Mouse (Mus musculus): ENCODE data around the gene Jmjd6. TPM values are rescaled to one million over a fixed set of nuclear protein-coding genes. Genes with fewer than 3 reads are reported as not detected.

The Jmjd6 gene
- polyA plus RNA-seq, 1 experiment from 2014 or later = 37.0 TPM

DNA sequence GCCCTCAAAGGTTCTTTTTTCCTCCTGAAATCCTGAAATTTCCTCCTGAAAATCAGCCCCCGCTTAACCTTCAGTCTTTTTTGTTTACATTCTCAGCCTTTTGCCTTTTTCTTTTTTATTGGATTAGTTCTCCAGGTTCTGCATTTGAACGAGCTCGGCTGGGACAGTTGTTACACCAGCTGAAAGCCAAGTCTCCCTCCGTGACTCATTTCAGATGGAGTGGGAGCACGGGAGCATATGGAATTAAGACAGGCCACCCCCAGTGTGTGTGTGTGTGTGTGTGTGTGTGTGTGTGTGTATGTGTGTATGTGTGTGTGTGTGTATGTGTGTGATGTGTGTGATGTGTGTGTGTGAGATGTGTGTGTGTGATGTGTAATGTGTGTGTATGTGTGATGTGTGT lies 38.2 kb upstream of the Jmjd6 start:
- no peak for ATAC-seq
- TF ChIP-seq CTCF (IDR thresholded peaks at IDR 0.05) = no peak
- no peak for TF ChIP-seq EP300 (IDR thresholded peaks at IDR 0.05)
- Histone ChIP-seq H3K27ac (ENCODE audit: low read length) (no peak overlapping the region), H3K36me3 (ENCODE audit: insufficient read depth, low read length) (no peaks in the 10 kb centered on the region), H3K9ac (replicated peaks; ENCODE audit: low read depth) (no peak overlapping the region), H3K4me2 (replicated peaks; ENCODE audit: low read depth, low read length) (no peak overlapping the region), H3K9me3 (ENCODE audit: low read length) (no peaks in the 10 kb centered on the region), H3K4me3 (ENCODE audit: low read depth, low read length) (no peak overlapping the region), H3K27me3 (replicated peaks; ENCODE audit: insufficient read depth, low read length) (0 out of 2 replicates have a peak, but pooled peaks cover 2% of the 10 kb centered on the region), H3K4me1 (ENCODE audit: insufficient read depth, low read depth, low read length) (no peaks in the 10 kb centered on the region)
- WGBS = 42% methylated on average over 5 of the region's 5 CpGs
- no peak for DNase-seq (ENCODE audit: low spot score)

DNA sequence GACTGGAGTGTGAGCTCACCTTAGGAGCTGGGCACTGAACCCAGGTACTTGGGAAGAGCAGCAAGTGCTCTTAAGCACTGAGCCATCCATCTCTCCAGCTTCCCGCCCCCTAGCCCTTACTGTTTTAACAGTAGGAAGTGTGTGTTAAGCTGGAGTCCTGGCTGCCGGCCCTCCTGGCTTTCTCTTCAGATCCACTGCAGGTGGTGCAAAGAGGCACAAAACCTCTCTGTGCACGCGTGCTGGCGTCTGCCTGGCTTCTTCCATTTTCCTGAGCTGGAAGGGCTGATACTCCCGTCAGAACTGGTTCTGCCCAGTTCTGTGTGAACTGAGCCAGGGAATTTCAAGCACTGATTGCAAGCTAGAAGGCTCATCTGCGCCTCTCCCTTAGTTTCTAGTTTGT lies 37.6 kb upstream of the Jmjd6 start:
- ATAC-seq (0 out of 2 replicates have a peak, but pooled peaks have one; percentile 40), DNase-seq (ENCODE audit: low spot score) (peak; percentile 11)
- H3K4me3 ChIP-seq (ENCODE audit: low read depth, low read length) = no peak overlapping the region
- WGBS = 38% methylated on average over 7 of the region's 7 CpGs
- H3K9ac ChIP-seq (replicated peaks; ENCODE audit: low read depth) = no peak overlapping the region
- H3K36me3 ChIP-seq (ENCODE audit: insufficient read depth, low read length) = no peaks in the 10 kb centered on the region
- 0 out of 2 replicates have a peak, but pooled peaks cover under 1% of the 10 kb centered on the region for H3K27me3 ChIP-seq (replicated peaks; ENCODE audit: insufficient read depth, low read length)
- no peaks in the 10 kb centered on the region for H3K4me1 ChIP-seq (ENCODE audit: insufficient read depth, low read depth, low read length)
- H3K27ac ChIP-seq (ENCODE audit: low read length) = no peak overlapping the region
- H3K9me3 ChIP-seq (ENCODE audit: low read length) = no peaks in the 10 kb centered on the region
- TF ChIP-seq EP300 (IDR thresholded peaks at IDR 0.05) (no peak), CTCF (IDR thresholded peaks at IDR 0.05) (no peak)
- no peak overlapping the region for H3K4me2 ChIP-seq (replicated peaks; ENCODE audit: low read depth, low read length)

DNA sequence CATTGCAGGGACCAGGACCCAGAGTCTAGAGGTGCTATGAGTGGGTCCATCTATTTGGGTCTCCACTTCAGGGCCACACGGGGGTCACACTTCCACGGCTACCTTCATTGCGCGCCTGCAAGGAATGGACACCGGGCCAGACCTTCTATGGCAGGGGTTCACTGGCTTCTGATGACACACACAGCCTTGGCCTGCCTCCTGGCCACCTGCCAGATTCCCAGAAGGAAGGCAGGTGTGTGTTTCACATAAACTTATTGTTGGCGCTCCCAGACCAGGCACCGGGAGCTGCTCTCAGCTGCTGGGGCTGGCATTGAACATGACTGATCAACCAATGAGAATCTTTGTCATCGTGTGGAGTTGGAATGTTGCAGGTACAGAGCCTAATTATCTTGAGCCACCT lies 35.2 kb upstream of the Jmjd6 start:
- TF ChIP-seq EP300 (IDR thresholded peaks at IDR 0.05) (no peak), CTCF (IDR thresholded peaks at IDR 0.05) (no peak)
- peaks cover 10% of the 10 kb centered on the region; the same call in 1 of the 2 replicates for H3K36me3 ChIP-seq (ENCODE audit: insufficient read depth, low read length)
- H3K27me3 ChIP-seq (replicated peaks; ENCODE audit: insufficient read depth, low read length) = no peaks in the 10 kb centered on the region
- no peak overlapping the region for H3K4me2 ChIP-seq (replicated peaks; ENCODE audit: low read depth, low read length)
- WGBS = 83% methylated on average over 8 of the region's 8 CpGs
- ATAC-seq = no peak
- H3K4me3 ChIP-seq (ENCODE audit: low read depth, low read length) = no peak overlapping the region
- no peak overlapping the region for H3K27ac ChIP-seq (ENCODE audit: low read length)
- H3K4me1 ChIP-seq (ENCODE audit: insufficient read depth, low read depth, low read length) = no peaks in the 10 kb centered on the region
- DNase-seq (ENCODE audit: low spot score) = no peak
- H3K9ac ChIP-seq (replicated peaks; ENCODE audit: low read depth) = no peak overlapping the region
- no peaks in the 10 kb centered on the region for H3K9me3 ChIP-seq (ENCODE audit: low read length)

DNA sequence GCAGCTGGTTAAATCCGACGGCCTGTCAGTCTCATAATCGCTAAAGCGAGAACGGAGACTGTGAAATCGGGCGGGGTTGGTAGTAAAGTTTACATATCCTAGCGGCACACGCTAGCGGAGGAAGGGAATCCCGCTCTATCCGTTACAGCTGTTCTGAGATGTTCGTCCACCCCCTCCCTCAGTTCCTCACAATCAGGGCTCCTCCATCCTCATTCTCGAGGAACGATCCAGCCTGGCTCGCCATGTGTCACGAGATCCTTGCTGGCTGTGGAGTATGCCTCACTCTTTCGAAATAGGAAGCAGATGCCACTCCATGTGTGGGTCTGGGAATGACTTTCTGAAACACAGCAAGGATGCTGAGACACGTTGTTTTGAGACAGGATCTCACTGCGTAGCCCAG lies 30.7 kb upstream of the Jmjd6 start:
- H3K9me3 ChIP-seq (ENCODE audit: low read length) = no peaks in the 10 kb centered on the region
- H3K27ac ChIP-seq (ENCODE audit: low read length) = no peak overlapping the region
- no peaks in the 10 kb centered on the region for H3K4me1 ChIP-seq (ENCODE audit: insufficient read depth, low read depth, low read length)
- 87% methylated on average over 20 of the region's 20 CpGs for WGBS
- no peak for ATAC-seq
- DNase-seq (ENCODE audit: low spot score) = no peak
- no peak overlapping the region for H3K4me2 ChIP-seq (replicated peaks; ENCODE audit: low read depth, low read length)
- peaks cover 29% of the 10 kb centered on the region for H3K36me3 ChIP-seq (ENCODE audit: insufficient read depth, low read length)
- no peak for TF ChIP-seq CTCF (IDR thresholded peaks at IDR 0.05)
- TF ChIP-seq EP300 (IDR thresholded peaks at IDR 0.05) = no peak
- H3K4me3 ChIP-seq (ENCODE audit: low read depth, low read length) = no peak overlapping the region
- H3K9ac ChIP-seq (replicated peaks; ENCODE audit: low read depth) = no peak overlapping the region
- H3K27me3 ChIP-seq (replicated peaks; ENCODE audit: insufficient read depth, low read length) = no peaks in the 10 kb centered on the region

DNA sequence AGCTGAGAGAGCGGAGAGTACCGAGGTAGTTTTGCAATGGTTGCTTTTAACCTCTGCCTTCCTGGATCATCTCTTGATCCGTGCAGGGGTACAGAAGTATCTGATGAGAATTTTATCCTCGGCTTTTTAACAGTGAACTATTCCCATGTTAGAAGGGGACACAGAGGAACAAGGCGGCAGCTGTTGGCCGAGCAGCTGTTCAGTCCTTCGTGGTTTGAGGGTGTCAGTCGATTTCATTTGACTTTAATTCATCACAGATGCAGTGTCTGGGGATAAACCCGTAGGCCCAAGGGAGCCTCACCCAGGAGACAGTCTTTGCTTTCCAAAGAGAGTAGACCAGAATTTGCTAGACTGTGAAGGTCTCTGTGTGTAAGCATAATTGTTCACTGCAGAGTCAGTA lies 28.3 kb upstream of the Jmjd6 start:
- WGBS = 86% methylated on average over 9 of the region's 9 CpGs
- no peak overlapping the region for H3K4me3 ChIP-seq (ENCODE audit: low read depth, low read length)
- H3K9me3 ChIP-seq (ENCODE audit: low read length) = no peaks in the 10 kb centered on the region
- DNase-seq (ENCODE audit: low spot score) = no peak
- H3K27me3 ChIP-seq (replicated peaks; ENCODE audit: insufficient read depth, low read length) = no peaks in the 10 kb centered on the region
- H3K4me1 ChIP-seq (ENCODE audit: insufficient read depth, low read depth, low read length) = no peaks in the 10 kb centered on the region
- no peak for ATAC-seq
- no peak overlapping the region for H3K9ac ChIP-seq (replicated peaks; ENCODE audit: low read depth)
- no peak overlapping the region for H3K4me2 ChIP-seq (replicated peaks; ENCODE audit: low read depth, low read length)
- H3K36me3 ChIP-seq (ENCODE audit: insufficient read depth, low read length) = peaks cover 29% of the 10 kb centered on the region
- TF ChIP-seq CTCF (IDR thresholded peaks at IDR 0.05) (no peak), EP300 (IDR thresholded peaks at IDR 0.05) (no peak)
- H3K27ac ChIP-seq (ENCODE audit: low read length) = no peak overlapping the region

DNA sequence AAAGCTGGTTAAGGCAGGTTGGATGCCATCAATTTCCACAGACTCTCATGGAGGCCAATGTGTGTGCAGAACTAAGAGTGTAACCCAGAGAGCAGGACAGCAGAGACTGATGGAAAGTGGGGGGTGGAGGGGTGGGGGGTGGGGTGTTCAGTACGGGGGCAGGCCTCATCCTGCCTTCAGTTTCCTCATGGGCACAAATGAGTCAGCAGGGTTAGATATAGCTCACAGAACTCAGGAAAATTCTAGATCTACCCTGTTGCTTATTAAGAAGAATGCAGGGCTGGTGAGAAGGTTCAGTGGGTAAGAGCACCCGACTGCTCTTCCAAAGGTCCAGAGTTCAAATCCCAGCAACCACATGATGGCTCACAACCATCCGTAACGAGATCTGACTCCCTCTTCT lies 26.4 kb upstream of the Jmjd6 start:
- Histone ChIP-seq H3K4me2 (replicated peaks; ENCODE audit: low read depth, low read length) (no peak overlapping the region), H3K36me3 (ENCODE audit: insufficient read depth, low read length) (peaks cover 27% of the 10 kb centered on the region), H3K4me3 (ENCODE audit: low read depth, low read length) (no peak overlapping the region), H3K27ac (ENCODE audit: low read length) (no peak overlapping the region), H3K27me3 (replicated peaks; ENCODE audit: insufficient read depth, low read length) (no peaks in the 10 kb centered on the region), H3K9me3 (ENCODE audit: low read length) (no peaks in the 10 kb centered on the region), H3K4me1 (ENCODE audit: insufficient read depth, low read depth, low read length) (no peaks in the 10 kb centered on the region), H3K9ac (replicated peaks; ENCODE audit: low read depth) (no peak overlapping the region)
- DNase-seq (ENCODE audit: low spot score) (no peak), ATAC-seq (peak; percentile 37; the same call in 1 of the 2 replicates)
- 61% methylated on average over 4 of the region's 4 CpGs for WGBS
- TF ChIP-seq CTCF (IDR thresholded peaks at IDR 0.05) (no peak), EP300 (IDR thresholded peaks at IDR 0.05) (no peak)

DNA sequence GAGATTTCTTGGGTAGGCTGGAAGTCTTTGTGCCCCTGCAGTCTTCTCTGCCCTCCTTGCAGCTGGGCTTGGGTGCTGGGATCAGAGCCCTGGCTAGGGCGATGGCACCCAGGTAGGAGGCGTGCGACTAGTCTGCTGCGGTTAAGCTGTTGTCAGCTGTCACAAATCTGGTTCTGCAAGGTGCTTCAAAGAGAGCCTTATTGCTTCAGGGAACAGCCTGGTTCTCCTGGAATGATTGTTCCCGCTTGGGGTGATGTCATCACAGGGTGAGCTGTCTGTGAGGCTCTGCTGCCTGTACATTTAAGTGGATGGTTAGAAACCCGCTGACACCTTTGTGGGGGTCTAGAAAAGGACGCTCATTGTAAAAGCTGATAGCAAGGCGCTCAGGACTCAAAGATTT lies 26.0 kb upstream of the Jmjd6 start:
- Histone ChIP-seq H3K4me2 (replicated peaks; ENCODE audit: low read depth, low read length) (no peak overlapping the region), H3K9me3 (ENCODE audit: low read length) (no peaks in the 10 kb centered on the region), H3K4me1 (ENCODE audit: insufficient read depth, low read depth, low read length) (no peaks in the 10 kb centered on the region), H3K36me3 (ENCODE audit: insufficient read depth, low read length) (peaks cover 27% of the 10 kb centered on the region), H3K27me3 (replicated peaks; ENCODE audit: insufficient read depth, low read length) (no peaks in the 10 kb centered on the region), H3K9ac (replicated peaks; ENCODE audit: low read depth) (no peak overlapping the region), H3K27ac (ENCODE audit: low read length) (no peak overlapping the region), H3K4me3 (ENCODE audit: low read depth, low read length) (no peak overlapping the region)
- DNase-seq (ENCODE audit: low spot score) (peak; percentile 82), ATAC-seq (peak; percentile 83)
- TF ChIP-seq EP300 (IDR thresholded peaks at IDR 0.05) (no peak), CTCF (IDR thresholded peaks at IDR 0.05) (no peak)
- 71% methylated on average over 8 of the region's 8 CpGs for WGBS
